Mouse (Mus musculus) effector memory CD4-positive, alpha-beta T cell, adult 5 months (primary cell): ENCODE measurements around the gene Cyp19a1. TPM values are rescaled to one million over a fixed set of nuclear protein-coding genes. Genes with fewer than 3 reads are reported as not detected.

Experiments used
- polyA plus RNA-seq: library from polyadenylated mRNA; unstranded; fragments of 100-300 nt; shearing (Covaris generic); gene quantifications from one replicate; pipeline ENCODE4 v1.2.1, GENCODE M21; 2017

Gene Cyp19a1
- not detected for polyA plus RNA-seq

DNA sequence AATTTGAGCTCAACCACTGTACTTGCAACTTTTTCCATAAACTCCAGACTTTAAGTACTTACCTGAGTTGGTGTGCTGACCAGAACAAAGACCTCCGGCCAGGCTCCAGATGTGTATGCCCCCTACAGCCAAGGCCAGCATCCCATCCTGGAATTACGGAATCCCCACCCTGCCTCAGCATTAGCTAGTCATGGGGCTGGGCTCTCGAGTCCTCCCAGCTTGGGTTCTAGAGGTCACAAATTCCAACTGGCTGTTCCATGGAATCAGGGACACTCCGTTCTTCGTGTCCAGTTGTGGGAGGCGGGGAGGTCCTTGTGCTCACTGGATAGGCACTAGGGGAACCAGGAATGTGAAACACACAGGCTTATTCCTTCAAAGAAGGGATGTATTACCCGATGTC, at the start of gene Cyp19a1:
TSS of gene Cyp19a1 (minus strand) at position 101 of the 400 bp plus-strand sequence.

DNA sequence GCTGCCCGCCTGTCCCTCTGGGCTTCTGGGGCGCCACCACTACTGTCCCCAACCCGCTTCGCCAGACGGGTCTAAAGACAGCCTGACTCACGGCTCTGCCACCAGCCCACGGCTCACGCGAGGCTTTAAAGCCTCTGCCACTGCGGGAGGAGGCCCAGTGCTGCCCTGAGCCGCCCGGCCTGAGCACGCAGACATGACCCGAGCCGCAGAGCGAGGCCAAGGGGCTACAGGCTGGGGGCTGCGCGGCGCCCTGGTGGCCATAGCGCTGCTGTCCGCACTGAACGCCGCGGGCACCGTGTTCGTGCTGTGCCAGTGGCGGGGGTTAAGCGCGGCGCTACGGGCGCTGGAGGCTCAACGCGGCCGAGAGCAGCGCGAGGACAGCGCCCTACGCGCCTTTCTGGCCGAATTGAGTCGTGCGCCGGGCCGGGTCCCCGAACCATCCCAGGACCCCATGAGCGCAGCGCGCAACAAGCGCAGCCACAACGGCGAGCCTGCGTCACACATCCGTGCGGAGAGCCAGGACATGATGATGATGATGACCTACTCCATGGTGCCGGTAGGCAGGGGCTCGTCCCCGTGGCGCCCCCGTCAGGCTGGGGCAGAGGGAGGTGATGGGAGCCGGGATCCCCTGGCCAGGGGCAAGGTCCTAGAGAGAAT, 18.5 kb upstream of the Cyp19a1 start, which contains the start of gene Gldn:
TSS of gene Gldn (plus strand) at position 156 of the 657 bp plus-strand sequence.

Other genes starting within 250 kb of the Cyp19a1 start
- gene Tnfaip8l3, start 199.7 kb downstream of the Cyp19a1 start, polyA plus RNA-seq = not detected
- 0.10 TPM for gene Gldn, start 18.4 kb upstream of the Cyp19a1 start, polyA plus RNA-seq
- gene Dmxl2, start 233.5 kb upstream of the Cyp19a1 start, polyA plus RNA-seq = 0.37 TPM